Mouse (Mus musculus) olfactory bulb, adult 2 months (tissue): ENCODE results near the gene Slc5a3. TPM values are rescaled to one million over a fixed set of nuclear protein-coding genes. Genes with fewer than 3 reads are reported as not detected.

Experiments used
- H3K27ac ChIP-seq: fragments of 200-500 bp; 2 replicates; pipeline ENCODE4 v1.5.1; 2012; ENCODE audit warnings: low read depth, low read length; ENCODE audit not compliant: insufficient read depth
- H3K4me1 ChIP-seq: fragments of 200-500 bp; 2 replicates; pipeline ENCODE4 v1.6.1; 2012; ENCODE audit warnings: low read length; ENCODE audit not compliant: control insufficient read depth, insufficient read depth
- H3K4me3 ChIP-seq: fragments of 200-500 bp; 2 replicates; pipeline ENCODE4 v1.5.1; 2012; ENCODE audit warnings: mild to moderate bottlenecking, low read depth, low read length, moderate library complexity; ENCODE audit not compliant: insufficient read depth
- CTCF ChIP-seq: fragments of 200-500 bp; IDR thresholded peaks from 2 replicates; pipeline ENCODE4 v1.5.1; 2012; ENCODE audit warnings: low read depth, mild to moderate bottlenecking, low read length, moderate library complexity; ENCODE audit not compliant: insufficient read depth
- POLR2A ChIP-seq: fragments of 200-500 bp; IDR thresholded peaks from 2 replicates; pipeline ENCODE4 v1.6.1; 2012; ENCODE audit warnings: mild to moderate bottlenecking, low read depth, low read length, moderate library complexity; ENCODE audit not compliant: insufficient read depth
- WGBS: fragments of 180-500 bp; shearing (Covaris S2); methylation state at CpG from one replicate; pipeline ENCODE4 v1.1.7; 2018; 5-methylcytosine and 5-hydroxymethylcytosine counted together
- polyA plus RNA-seq: library from polyadenylated mRNA; stranded (reverse); fragments of >200 nt; gene quantifications from 2 replicates; pipeline ENCODE4 v1.2.4, GENCODE M21; 2012; ENCODE audit warnings: low replicate concordance; ENCODE audit not compliant: missing spikeins, insufficient read depth, insufficient read length

Slc5a3 gene
- not detected in 2 replicates for polyA plus RNA-seq

- peaks cover 12% of the 10 kb centered on the region for H3K4me1 ChIP-seq
- WGBS: under 1% methylated on average over 98 of the region's 99 CpGs
- peak within 1 kb of the TSS; percentile 83 for H3K4me3 ChIP-seq
- TF ChIP-seq POLR2A (peak; percentile 65), CTCF (no peak)
- peak within 1 kb of the TSS; percentile 92 for H3K27ac ChIP-seq
Measured at GRCm38 (mm10) chr16:92057852-92058643, at the start of gene Slc5a3, which contains the start of the genes Mrps6 and Gm49711. TSS of gene Slc5a3 (plus strand) at chr16:92058322. TSS of gene Mrps6 (plus strand) at chr16:92058270. TSS of gene Gm49711 (plus strand) at chr16:92058316.

DNA sequence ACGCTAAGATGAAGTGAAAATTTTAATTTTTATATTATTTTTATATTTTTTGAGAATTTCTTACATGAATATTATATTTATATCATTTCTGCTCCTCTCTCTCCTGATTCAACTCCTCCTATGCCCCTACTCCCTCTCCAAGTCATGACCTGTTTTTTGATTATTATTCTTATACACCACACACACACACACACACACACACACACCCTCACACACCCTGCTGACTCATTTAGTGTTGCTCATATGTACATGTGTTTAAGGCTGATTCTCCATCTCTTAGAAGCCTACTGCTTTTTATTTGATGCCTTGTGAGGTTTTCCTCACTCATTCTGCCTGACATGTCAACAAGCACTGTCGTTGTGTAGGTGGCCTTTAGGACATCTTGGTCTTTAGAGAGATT is 48.5 kb upstream of the Slc5a3 start:
- no peak for TF ChIP-seq CTCF
- no peak for TF ChIP-seq POLR2A
- Histone ChIP-seq H3K27ac (no peak overlapping the region), H3K4me1 (peaks cover 4% of the 10 kb centered on the region), H3K4me3 (no peak overlapping the region)
- WGBS: 86% methylated on average over 2 of the region's 2 CpGs

- H3K27ac ChIP-seq: no peak overlapping the region
- H3K4me3 ChIP-seq: no peak overlapping the region
- H3K4me1 ChIP-seq: peaks cover 17% of the 10 kb centered on the region
- 92% methylated on average over 8 of the region's 8 CpGs for WGBS
- TF ChIP-seq POLR2A (no peak), CTCF (no peak)
Measured at GRCm38 (mm10) chr16:92016792-92017191, 41.3 kb upstream of the Slc5a3 start.

- TF ChIP-seq POLR2A: no peak
- no peak for TF ChIP-seq CTCF
- Histone ChIP-seq H3K4me1 (peaks cover 19% of the 10 kb centered on the region), H3K27ac (peak overlapping the region; percentile 60), H3K4me3 (peak overlapping the region; percentile 49)
- WGBS: 5% methylated on average over 26 of the region's 26 CpGs
Measured at GRCm38 (mm10) chr16:92019141-92020118, 38.7 kb upstream of the Slc5a3 start.

DNA sequence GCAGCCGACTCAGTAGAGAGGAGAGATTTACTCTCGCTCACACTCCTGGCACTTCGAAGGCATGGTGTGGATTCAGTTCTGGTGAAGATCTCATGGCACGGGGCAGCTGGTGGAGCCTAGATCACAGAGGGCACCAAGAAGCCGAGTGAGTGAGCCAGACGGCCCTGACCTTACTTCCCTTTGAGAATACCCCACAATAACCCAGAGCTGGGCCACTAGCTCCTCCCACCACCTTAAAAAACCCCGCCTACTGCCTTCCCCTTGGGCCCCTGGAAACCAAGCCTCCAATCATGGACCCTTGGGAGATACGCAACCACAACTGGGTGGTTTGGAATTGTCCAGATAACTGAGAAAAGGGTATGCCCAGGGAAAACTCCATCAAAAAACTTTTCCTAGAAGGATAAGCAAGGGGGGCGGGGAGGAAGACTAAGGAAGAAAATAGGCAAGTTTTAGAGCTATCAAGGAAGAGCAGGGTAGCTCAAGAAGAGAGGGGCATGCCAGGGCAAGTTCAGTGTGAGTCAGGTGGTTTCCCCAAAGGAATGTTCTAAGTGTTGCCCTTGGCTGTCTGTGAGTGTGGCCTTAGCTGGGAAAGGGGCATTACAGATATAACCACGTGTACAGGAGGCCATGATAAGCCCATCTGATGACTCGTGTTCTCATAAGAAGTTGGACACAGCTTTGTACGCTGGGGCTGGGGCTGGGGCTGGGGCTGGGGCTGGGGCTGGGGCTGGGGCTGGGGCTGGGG is 36.3 kb upstream of the Slc5a3 start:
- Histone ChIP-seq H3K27ac (no peak overlapping the region), H3K4me3 (no peak overlapping the region), H3K4me1 (peaks cover 19% of the 10 kb centered on the region)
- TF ChIP-seq POLR2A: no peak
- no peak for TF ChIP-seq CTCF
- WGBS: 90% methylated on average over 12 of the region's 12 CpGs

DNA sequence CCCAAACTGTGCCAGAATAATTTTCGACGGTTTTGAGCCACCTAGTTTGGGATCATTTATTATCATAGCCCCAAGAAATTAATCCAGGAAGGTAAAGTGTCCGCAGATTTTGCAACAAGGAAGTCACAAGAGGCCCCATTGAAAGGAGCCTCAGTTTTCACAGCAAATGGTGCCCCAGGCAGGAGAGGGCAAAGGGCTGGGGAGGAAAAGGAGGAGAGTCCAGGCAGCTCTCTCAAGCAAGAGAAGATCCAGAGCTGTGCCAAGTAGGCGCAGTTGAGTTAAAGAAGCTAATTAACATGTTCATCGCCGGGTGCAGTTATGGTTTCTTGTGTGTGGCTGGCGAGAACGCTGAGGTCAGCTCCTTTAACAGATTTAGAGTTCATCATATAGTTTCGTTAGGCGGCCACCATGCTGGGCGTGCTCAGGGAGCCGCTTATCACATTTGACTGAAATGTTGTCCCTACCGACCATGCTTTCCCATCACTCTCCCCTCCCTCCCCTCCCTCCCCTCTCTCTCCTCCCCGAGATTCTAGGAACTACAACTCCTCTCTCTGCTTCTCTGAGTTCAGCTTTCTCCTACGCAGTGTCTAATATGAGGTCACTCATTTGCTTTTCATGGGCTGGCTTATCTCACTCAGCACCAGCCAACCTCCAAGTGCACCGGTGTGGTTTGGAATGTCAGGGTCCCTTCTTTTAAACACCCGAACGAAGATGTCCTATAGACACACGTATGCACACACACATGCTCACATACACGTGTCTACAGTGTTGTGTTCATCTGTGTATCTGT is 35.4 kb upstream of the Slc5a3 start:
- 57% methylated on average over 20 of the region's 20 CpGs for WGBS
- H3K27ac ChIP-seq: no peak overlapping the region
- no peak overlapping the region for H3K4me3 ChIP-seq
- TF ChIP-seq CTCF (no peak), POLR2A (no peak)
- H3K4me1 ChIP-seq: peaks cover 19% of the 10 kb centered on the region

DNA sequence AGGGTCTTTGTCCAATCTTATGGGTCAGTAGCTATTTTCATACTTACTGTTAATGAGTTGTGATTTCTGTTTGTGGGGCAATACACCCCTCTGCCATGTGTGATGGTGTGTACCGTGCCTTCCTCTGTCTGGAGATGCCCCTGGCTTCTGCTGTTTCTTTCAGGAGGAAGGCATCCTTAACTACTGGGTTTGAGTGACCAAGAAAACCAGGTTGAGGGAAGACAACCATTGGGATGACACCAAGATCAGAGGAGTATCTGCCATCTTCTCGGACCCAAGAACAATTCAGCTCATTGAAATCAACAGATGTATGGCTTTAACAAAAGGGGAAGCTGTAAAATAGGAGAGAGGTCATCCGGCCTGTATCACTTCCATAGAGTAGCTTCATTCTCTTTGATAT is 24.8 kb upstream of the Slc5a3 start:
- Histone ChIP-seq H3K4me1 (no peaks in the 10 kb centered on the region), H3K27ac (no peak overlapping the region), H3K4me3 (no peak overlapping the region)
- TF ChIP-seq POLR2A (no peak), CTCF (no peak)
- WGBS: 92% methylated on average over 3 of the region's 3 CpGs
